Mouse (Mus musculus) layer of hippocampus, adult 8-10 months (tissue): ENCODE measurements at regions not wholly inside any gene's neighbourhood (a gene's known extent, or its start where the extent isn't known, plus 50 kb on each side); places are given as distances from the start of the nearest gene placed in this dataset.
A peak's percentile ranks its signal among the peaks of the same experiment; 100 is the strongest.

ENCODE experiments used
- DNase-seq, 2 experiments: peaks; one replicate each; pipeline ENCODE4 v3.0.0; 2022; ENCODE audit warnings: low spot score in 2 of 2

DNA sequence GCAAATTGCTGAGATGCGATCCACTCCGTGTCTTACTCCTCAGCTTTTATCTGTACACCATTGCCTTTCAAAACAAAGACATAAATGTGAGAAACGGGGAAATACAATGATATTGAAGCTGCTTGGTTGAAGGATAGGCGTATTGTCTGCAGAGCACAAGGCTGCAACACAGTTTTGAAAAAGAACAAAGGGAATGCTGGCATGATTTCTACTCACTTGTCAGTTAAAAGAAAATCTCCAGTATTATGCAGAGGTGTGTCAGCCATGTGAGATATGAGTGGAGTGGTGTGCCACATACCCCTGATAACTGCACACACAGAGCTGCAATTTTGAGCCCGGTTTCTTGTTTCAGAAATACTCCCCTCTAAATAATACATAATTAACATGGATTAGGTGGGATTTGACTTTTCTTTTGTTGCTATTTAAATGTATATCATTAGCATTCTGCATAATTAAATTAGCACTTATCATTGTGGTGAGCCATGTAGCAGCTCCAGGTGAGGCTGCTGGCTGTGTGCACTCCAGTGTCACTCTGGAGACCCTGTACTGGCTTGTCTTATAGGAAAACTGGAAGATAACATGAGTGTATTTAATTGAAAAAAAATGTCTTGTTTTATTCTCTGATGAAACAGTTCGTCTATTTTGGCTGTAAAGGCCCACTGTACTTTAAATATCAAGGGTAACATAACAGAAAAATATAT, 133.2 kb upstream of the Flrt2 start:
- no peak for DNase-seq

- no peak for DNase-seq
Measured at GRCm38 (mm10) chr12:95563431-95563830, 128.6 kb upstream of the Flrt2 start.

- DNase-seq = no peak
Measured at GRCm38 (mm10) chr12:95576772-95577171, 115.3 kb upstream of the Flrt2 start.

GRCm38 (mm10) chr12:95589011-95589410, 103.0 kb upstream of the Flrt2 start:
- no peak for DNase-seq

DNA sequence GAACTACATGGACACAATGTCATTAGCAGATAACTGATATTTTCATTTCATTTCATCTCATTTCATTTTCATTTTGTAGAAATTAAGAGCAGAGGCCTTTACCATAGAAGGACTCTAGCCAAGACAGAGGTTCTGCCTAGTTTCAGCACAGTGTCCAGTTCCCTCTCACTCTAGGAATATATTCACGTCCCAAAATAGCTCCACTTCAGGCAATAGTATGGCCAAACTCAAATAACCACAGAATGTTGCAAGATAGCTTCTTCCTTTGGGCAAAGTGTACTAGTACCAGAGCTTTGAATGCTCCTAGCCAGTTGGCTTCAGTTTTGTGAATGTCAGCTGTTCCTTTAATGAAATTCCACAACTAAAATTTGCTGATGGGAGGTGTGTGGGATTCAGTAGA, 72.7 kb upstream of the Flrt2 start:
- no peak for DNase-seq

GRCm38 (mm10) chr12:95631029-95631428, 61.0 kb upstream of the Flrt2 start:
- peak; percentile 30 to 45 for DNase-seq

GRCm38 (mm10) chr12:95636647-95637046, 55.4 kb upstream of the Flrt2 start:
- DNase-seq = no peak

- no peak for DNase-seq
Measured at GRCm38 (mm10) chr12:95639892-95640291, 52.1 kb upstream of the Flrt2 start.

DNA sequence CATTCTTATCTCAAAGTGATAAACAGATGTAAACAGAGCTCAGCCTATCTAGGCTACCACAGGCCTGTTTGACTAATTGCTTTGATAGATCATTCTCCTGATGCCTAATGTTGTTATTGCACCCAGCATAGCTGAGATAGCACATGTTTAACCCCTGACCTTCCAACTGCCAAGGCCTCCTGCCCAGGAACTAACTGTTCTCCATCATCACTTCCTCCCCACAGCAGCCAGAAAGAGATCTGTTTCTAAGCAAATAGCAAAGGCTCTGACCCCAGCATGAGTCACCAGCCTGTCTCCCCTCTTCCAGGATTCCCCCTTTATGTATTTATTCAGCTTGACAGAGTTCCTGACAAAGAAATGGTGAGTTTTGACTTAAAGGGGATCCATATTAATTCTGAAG, 50.4 kb upstream of the Flrt2 start:
- DNase-seq = no peak
